Mouse (Mus musculus) MEL (cell line): Measurements from ENCODE around the gene Taf11. TPM values are rescaled to one million over a fixed set of nuclear protein-coding genes. Genes with fewer than 3 reads are reported as not detected.

Experiments
- DNase-seq: peaks from one replicate; pipeline ENCODE4 v3.0.0; 2011; ENCODE audit warnings: low read depth, low spot score
- H3K27ac ChIP-seq: 2 replicates; pipeline ENCODE4 v1.5.1; 2012; ENCODE audit warnings: low read depth, mild to moderate bottlenecking, control low read depth, low read length, moderate library complexity; ENCODE audit not compliant: control insufficient read depth
- H3K27me3 ChIP-seq, 2 experiments: fragments of 150-350 bp in 1 of 2; sonication (generic) in 1 of 2; 2 replicates each; pipeline ENCODE4 v1.6.1; 2012; ENCODE audit warnings: low read length in 2 of 2, mild to moderate bottlenecking in 2 of 2, improper control_type of control experiment in 1 of 2, moderate library complexity in 1 of 2; ENCODE audit not compliant: insufficient read depth in 2 of 2, control insufficient read depth in 1 of 2
- H3K36me3 ChIP-seq, 2 experiments: 2 replicates each; pipeline ENCODE4 v1.6.1; 2012 to 2014; ENCODE audit warnings: low read length in 2 of 2, improper control_type of control experiment in 1 of 2, inconsistent platforms in 1 of 2, mild to moderate bottlenecking in 1 of 2; ENCODE audit not compliant: insufficient read depth in 2 of 2, control insufficient read depth in 1 of 2
- H3K4me1 ChIP-seq, 2 experiments: fragments of 150-350 bp in 1 of 2; sonication (generic) in 1 of 2; 2 replicates each; pipeline ENCODE4 v1.6.1; 2012; ENCODE audit warnings: low read length in 2 of 2, improper control_type of control experiment in 1 of 2, mild to moderate bottlenecking in 1 of 2; ENCODE audit not compliant: insufficient read depth in 2 of 2, control insufficient read depth in 1 of 2
- H3K4me3 ChIP-seq, 2 experiments: fragments of 150-350 bp in 1 of 2; sonication (generic) in 1 of 2; 2 replicates each; pipeline ENCODE4 v1.5.1; 2012; ENCODE audit warnings: low read depth in 2 of 2, low read length in 2 of 2, mild to moderate bottlenecking in 2 of 2, moderate library complexity in 2 of 2, control low read depth in 1 of 2, improper control_type of control experiment in 1 of 2; ENCODE audit not compliant: control insufficient read depth in 1 of 2, insufficient read depth in 1 of 2
- H3K79me2 ChIP-seq: 2 replicates; pipeline ENCODE4 v1.6.1; 2012; ENCODE audit warnings: mild to moderate bottlenecking, low read length, moderate library complexity; ENCODE audit not compliant: control insufficient read depth, poor library complexity, insufficient read depth
- H3K9ac ChIP-seq: 2 replicates; pipeline ENCODE4 v1.6.1; 2012; ENCODE audit warnings: low read depth, mild to moderate bottlenecking, control low read depth, low read length, moderate library complexity; ENCODE audit not compliant: control insufficient read depth, poor library complexity, severe bottlenecking
- H3K9me3 ChIP-seq: fragments of 150-350 bp; sonication (generic); replicated peaks from 2 replicates; pipeline ENCODE4 v1.6.1; 2012; ENCODE audit warnings: mild to moderate bottlenecking, low read length, improper control_type of control experiment, moderate library complexity; ENCODE audit not compliant: insufficient read depth
- BHLHE40 ChIP-seq: IDR thresholded peaks from 2 replicates; pipeline ENCODE4 v1.6.1; 2012; ENCODE audit warnings: low read depth, mild to moderate bottlenecking, inconsistent platforms, low read length, improper control_type of control experiment, borderline replicate concordance
- E2F4 ChIP-seq: IDR thresholded peaks from 2 replicates; pipeline ENCODE4 v1.6.1; 2011; ENCODE audit warnings: low read depth, low read length, improper control_type of control experiment, borderline replicate concordance
- EP300 ChIP-seq, 2 experiments: IDR thresholded peaks; 2 replicates each; pipeline ENCODE4 v1.6.1; 2011; ENCODE audit warnings: improper control_type of control experiment in 2 of 2, low read length in 2 of 2, low read depth in 1 of 2, mild to moderate bottlenecking in 1 of 2
- ETS1 ChIP-seq: IDR thresholded peaks from 2 replicates; pipeline ENCODE4 v1.6.1; 2012; ENCODE audit warnings: low read depth, mild to moderate bottlenecking, inconsistent platforms, low read length, improper control_type of control experiment, moderate library complexity
- GATA1 ChIP-seq: IDR thresholded peaks from 2 replicates; pipeline ENCODE4 v1.6.1; 2011; ENCODE audit warnings: low read depth, low read length, improper control_type of control experiment
- HCFC1 ChIP-seq: IDR thresholded peaks from 2 replicates; pipeline ENCODE4 v1.6.1; 2012; ENCODE audit warnings: low read depth, mild to moderate bottlenecking, inconsistent platforms, low read length, improper control_type of control experiment, moderate library complexity
- KAT2A ChIP-seq: conservative IDR thresholded peaks from 2 replicates; pipeline ENCODE4 v1.6.1; 2012; ENCODE audit warnings: low read depth, low read length, improper control_type of control experiment, inconsistent platforms
- MAFK ChIP-seq: IDR thresholded peaks from 2 replicates; pipeline ENCODE4 v1.6.1; 2011; ENCODE audit warnings: low read depth, mild to moderate bottlenecking, low read length, improper control_type of control experiment, borderline replicate concordance
- MAX ChIP-seq: IDR thresholded peaks from 2 replicates; pipeline ENCODE4 v1.6.1; 2011; ENCODE audit warnings: low read length, improper control_type of control experiment
- MEF2A ChIP-seq: IDR thresholded peaks from 2 replicates; pipeline ENCODE4 v1.6.1; 2014; ENCODE audit warnings: low read depth, mild to moderate bottlenecking, inconsistent platforms, low read length, improper control_type of control experiment; ENCODE audit not compliant: poor library complexity, insufficient replicate concordance, severe bottlenecking; ENCODE audit errors: extremely low read depth
- NRF1 ChIP-seq: IDR thresholded peaks from 2 replicates; pipeline ENCODE4 v1.6.1; 2014; ENCODE audit warnings: low read depth, mild to moderate bottlenecking, inconsistent platforms, low read length, improper control_type of control experiment, moderate library complexity; ENCODE audit not compliant: poor library complexity, insufficient read depth, severe bottlenecking
- POLR2A ChIP-seq, 2 experiments: IDR thresholded peaks; 2 replicates each; pipeline ENCODE4 v1.6.1; 2011 to 2012; ENCODE audit warnings: low read length in 2 of 2, mild to moderate bottlenecking in 2 of 2, control low read depth in 1 of 2, improper control_type of control experiment in 1 of 2, low read depth in 1 of 2, moderate library complexity in 1 of 2; ENCODE audit not compliant: control insufficient read depth in 1 of 2, insufficient read depth in 1 of 2, poor library complexity in 1 of 2
- POLR2AphosphoS2 ChIP-seq: IDR thresholded peaks from 2 replicates; pipeline ENCODE4 v1.6.1; 2011; ENCODE audit warnings: low read length, improper control_type of control experiment
- RAD21 ChIP-seq: IDR thresholded peaks from 2 replicates; pipeline ENCODE4 v1.6.1; 2011; ENCODE audit warnings: mild to moderate bottlenecking, low read depth, low read length, improper control_type of control experiment
- RCOR1 ChIP-seq: IDR thresholded peaks from 2 replicates; pipeline ENCODE4 v1.6.1; 2012; ENCODE audit warnings: low read depth, mild to moderate bottlenecking, inconsistent platforms, low read length, improper control_type of control experiment
- TCF12 ChIP-seq: IDR thresholded peaks from 2 replicates; pipeline ENCODE4 v1.6.1; 2014; ENCODE audit warnings: low read depth, mild to moderate bottlenecking, inconsistent platforms, low read length, improper control_type of control experiment, moderate library complexity
- USF1 ChIP-seq: IDR thresholded peaks from 2 replicates; pipeline ENCODE4 v1.6.1; 2014; ENCODE audit warnings: low read depth, mild to moderate bottlenecking, inconsistent platforms, low read length, improper control_type of control experiment, moderate library complexity
- USF2 ChIP-seq, 2 experiments: IDR thresholded peaks; 2 replicates each; pipeline ENCODE4 v1.6.1; 2011 to 2012; ENCODE audit warnings: improper control_type of control experiment in 2 of 2, low read length in 2 of 2, borderline replicate concordance in 1 of 2, inconsistent platforms in 1 of 2, low read depth in 1 of 2, mild to moderate bottlenecking in 1 of 2; ENCODE audit not compliant: insufficient read depth in 1 of 2
- ZC3H11A ChIP-seq: IDR thresholded peaks from 2 replicates; pipeline ENCODE4 v1.6.1; 2012; ENCODE audit warnings: low read depth, mild to moderate bottlenecking, inconsistent platforms, low read length, improper control_type of control experiment
- ZMIZ1 ChIP-seq: IDR thresholded peaks from 2 replicates; pipeline ENCODE4 v1.6.1; 2012; ENCODE audit warnings: low read depth, mild to moderate bottlenecking, inconsistent platforms, low read length, improper control_type of control experiment, moderate library complexity
- polyA plus RNA-seq, 2 experiments: library from polyadenylated mRNA; stranded (reverse) in 1 of 2; unstranded in 1 of 2; fragments of >175 nt in 1 of 2; fragments of >200 nt in 1 of 2; gene quantifications; 2 replicates each; pipeline versions ENCODE4 v1.2.1 to v1.2.4; 2012; ENCODE audit warnings: low replicate concordance in 2 of 2, low read depth in 1 of 2; ENCODE audit not compliant: insufficient read length in 2 of 2, insufficient read depth in 1 of 2, missing spikeins in 1 of 2
- total RNA-seq: library from RNA; depleted of rRNA; stranded (reverse); fragments of 300-350 nt; gene quantifications from 2 replicates; pipeline ENCODE4 v1.2.3, GENCODE M21; 2012

Taf11 gene
- total and polyA plus RNA-seq, 3 experiments: 45.7 to 77.8 TPM; not detected in 1

DNA sequence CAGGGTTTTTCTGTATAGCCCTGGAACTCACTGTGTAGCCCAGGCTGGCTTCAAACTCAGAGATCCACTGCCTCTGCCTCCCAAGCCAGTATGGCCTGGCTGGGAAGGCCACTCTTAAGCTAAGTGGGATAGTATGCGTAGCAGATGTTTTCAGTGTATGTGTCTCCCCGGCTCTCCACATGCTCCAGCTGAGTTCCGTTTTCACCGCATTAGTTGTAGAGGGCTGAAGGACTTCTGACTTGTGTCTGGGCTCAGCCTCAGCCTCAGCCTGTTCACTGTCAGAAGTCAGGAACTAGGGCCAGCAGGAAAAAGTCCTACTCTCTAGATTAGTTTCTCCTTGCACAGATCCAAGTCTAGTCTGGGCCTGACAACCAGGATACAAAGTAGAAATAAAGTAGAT is 6.7 kb upstream of the Taf11 start:
- H3K27ac ChIP-seq: no peak overlapping the region
- no peaks in the 10 kb centered on the region for H3K9me3 ChIP-seq
- no peak overlapping the region for H3K9ac ChIP-seq
- no peak for TF ChIP-seq USF1
- TF ChIP-seq ETS1: no peak
- no peak for TF ChIP-seq ZC3H11A
- no peak for TF ChIP-seq POLR2AphosphoS2
- H3K4me1 ChIP-seq: no peaks in the 10 kb centered on the region
- H3K4me3 ChIP-seq: no peak overlapping the region
- no peak for DNase-seq
- peaks cover 21% of the 10 kb centered on the region; the same call in 1 of the 2 replicates for H3K79me2 ChIP-seq
- no peaks in the 10 kb centered on the region for H3K27me3 ChIP-seq
- H3K36me3 ChIP-seq: no peaks in the 10 kb centered on the region

DNA sequence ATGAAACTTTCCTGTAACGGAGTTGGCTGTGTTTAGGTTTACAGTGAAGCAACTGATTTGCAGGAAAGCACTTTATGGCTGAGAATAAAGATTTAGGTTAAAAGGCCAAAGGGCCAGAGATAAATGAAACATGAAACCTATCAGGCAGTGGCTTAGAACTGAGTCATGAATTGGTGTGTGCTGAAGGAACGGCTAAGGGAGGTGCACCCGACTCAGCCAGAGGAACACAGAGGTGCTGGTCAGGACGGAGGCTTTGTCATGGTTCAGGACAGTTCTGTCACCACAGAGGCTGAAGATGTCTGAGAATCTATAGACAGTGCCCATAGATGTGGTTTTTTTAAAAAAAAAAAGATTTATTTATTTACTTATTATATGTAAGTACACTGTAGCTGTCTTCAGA is 5.1 kb upstream of the Taf11 start:
- Histone ChIP-seq H3K27me3 (no peaks in the 10 kb centered on the region), H3K4me3 (no peak overlapping the region), H3K27ac (no peak overlapping the region), H3K36me3 (peaks cover 0 to 4% of the 10 kb centered on the region in 2 experiments; a peak in 1 of 4 replicates), H3K9ac (no peak overlapping the region), H3K9me3 (no peaks in the 10 kb centered on the region), H3K79me2 (peaks cover 29% of the 10 kb centered on the region), H3K4me1 (peaks cover 0 to 3% of the 10 kb centered on the region in 2 experiments; a peak in 3 of 4 replicates)
- TF ChIP-seq MAFK: no peak
- no peak for TF ChIP-seq HCFC1
- no peak for TF ChIP-seq E2F4
- TF ChIP-seq POLR2AphosphoS2: no peak
- TF ChIP-seq GATA1: no peak
- no peak for TF ChIP-seq NRF1
- TF ChIP-seq POLR2A (IDR thresholded peaks at IDR 0.05; ENCODE audit: control insufficient read depth in 1 of 2, insufficient read depth in 1 of 2, low read depth in 1 of 2, low read length in 2 of 2, poor library complexity in 1 of 2): no peak
- TF ChIP-seq KAT2A: no peak
- no peak for TF ChIP-seq BHLHE40
- no peak for TF ChIP-seq TCF12
- TF ChIP-seq EP300 (IDR thresholded peaks at IDR 0.05; ENCODE audit: low read depth in 1 of 2, low read length in 2 of 2): no peak
- TF ChIP-seq ZC3H11A: no peak
- no peak for TF ChIP-seq MAX
- TF ChIP-seq MEF2A: no peak
- TF ChIP-seq ZMIZ1: no peak
- TF ChIP-seq RCOR1: no peak
- no peak for TF ChIP-seq USF2 (IDR thresholded peaks at IDR 0.05; ENCODE audit: borderline replicate concordance in 1 of 2, insufficient read depth in 1 of 2, low read depth in 1 of 2, low read length in 2 of 2)
- no peak for TF ChIP-seq RAD21
- no peak for DNase-seq
